Mouse (Mus musculus) forebrain, embryonic 11.5 days (tissue): Measurements from ENCODE around the gene Krt42. TPM values are rescaled to one million over a fixed set of nuclear protein-coding genes. Genes with fewer than 3 reads are reported as not detected.
A peak's percentile ranks its signal among the peaks of the same experiment; 100 is the strongest.

ENCODE experiments used
- ATAC-seq: fragments of 200-750 bp; cut with Nextera tagmentation; replicated peaks from 2 replicates; pipeline ENCODE4 v1.8.0; 2017; ENCODE audit warnings: moderate TSS enrichment; ENCODE audit not compliant: low FRiP score
- DNase-seq: peaks from one replicate; pipeline ENCODE4 v3.0.0-alpha.2; 2017; ENCODE audit warnings: low spot score
- H3K27ac ChIP-seq: fragments of 300-500 bp; sonication (generic); 2 replicates; pipeline ENCODE4 v1.5.1; 2014; ENCODE audit warnings: low read depth, low read length
- H3K27me3 ChIP-seq: fragments of 300-500 bp; sonication (generic); 2 replicates; pipeline ENCODE4 v1.6.1; 2014; ENCODE audit warnings: mild to moderate bottlenecking, low read length, mixed read lengths; ENCODE audit not compliant: control insufficient read depth, insufficient read depth
- H3K36me3 ChIP-seq: fragments of 300-500 bp; sonication (generic); 2 replicates; pipeline ENCODE4 v1.6.1; 2014; ENCODE audit warnings: mild to moderate bottlenecking, low read length, moderate library complexity, mixed read lengths; ENCODE audit not compliant: control insufficient read depth, insufficient read depth
- H3K4me1 ChIP-seq: fragments of 300-500 bp; sonication (generic); replicated peaks from 2 replicates; pipeline ENCODE4 v1.6.1; 2014; ENCODE audit warnings: low read length, mixed read lengths; ENCODE audit not compliant: control insufficient read depth, insufficient read depth
- H3K4me2 ChIP-seq: fragments of 300-500 bp; sonication (generic); 2 replicates; pipeline ENCODE4 v1.6.1; 2014; ENCODE audit warnings: low read depth, mild to moderate bottlenecking, low read length, moderate library complexity, mixed read lengths; ENCODE audit not compliant: severe bottlenecking
- H3K4me3 ChIP-seq: fragments of 300-500 bp; sonication (generic); 2 replicates; pipeline ENCODE4 v1.5.1; 2014; ENCODE audit warnings: low read depth, low read length
- H3K9ac ChIP-seq: fragments of 300-500 bp; sonication (generic); 2 replicates; pipeline ENCODE4 v1.6.1; 2014; ENCODE audit warnings: low read length
- H3K9me3 ChIP-seq: fragments of 300-500 bp; sonication (generic); 2 replicates; pipeline ENCODE4 v1.6.1; 2016; ENCODE audit warnings: low read length, mixed read lengths; ENCODE audit not compliant: control insufficient read depth
- WGBS: fragments of 180-500 bp; shearing (Covaris S2); extraction: QIAGEN DNeasy Blood & Tissue Kit; methylation state at CpG from one replicate; pipeline ENCODE4 v1.1.7; 2014; 5-methylcytosine and 5-hydroxymethylcytosine counted together
- polyA plus RNA-seq: library from polyadenylated mRNA; unstranded; fragments of >200 nt; fragmentation: Nextera tagmentation; extraction: Ambion mirVana; gene quantifications from 2 replicates; pipeline ENCODE4 v1.2.1, GENCODE M21; 2014

Krt42 gene
- polyA plus RNA-seq, 1 experiment from 2014 or later: not detected

- Histone ChIP-seq H3K4me3 (no peak overlapping the region), H3K9ac (no peak overlapping the region), H3K4me1 (peaks cover 2% of the 10 kb centered on the region; the same call in 1 of the 2 replicates), H3K27me3 (no peaks in the 10 kb centered on the region), H3K36me3 (no peaks in the 10 kb centered on the region), H3K4me2 (no peak overlapping the region), H3K9me3 (no peaks in the 10 kb centered on the region), H3K27ac (no peak overlapping the region)
- 78% methylated on average over 7 of the region's 7 CpGs for WGBS
- DNase-seq (no peak), ATAC-seq (no peak)
These were observed 5.0 kb upstream of the Krt42 start for GRCm38 (mm10) chr11:100274719-100275118.

- no peak overlapping the region for H3K4me3 ChIP-seq
- no peaks in the 10 kb centered on the region for H3K9me3 ChIP-seq
- no peaks in the 10 kb centered on the region for H3K36me3 ChIP-seq
- no peak overlapping the region for H3K27ac ChIP-seq
- no peak overlapping the region for H3K4me2 ChIP-seq
- H3K27me3 ChIP-seq: no peaks in the 10 kb centered on the region
- WGBS: 86% methylated on average over 1 of the region's 1 CpGs
- peaks cover 2% of the 10 kb centered on the region; the same call in 1 of the 2 replicates for H3K4me1 ChIP-seq
- H3K9ac ChIP-seq: no peak overlapping the region
- ATAC-seq (no peak), DNase-seq (no peak)
These were observed 2.2 kb upstream of the Krt42 start for GRCm38 (mm10) chr11:100271878-100272277.

GRCm38 (mm10) chr11:100262058-100262980, 7.4 kb downstream of the Krt42 start:
- Histone ChIP-seq H3K4me2 (no peak overlapping the region), H3K27me3 (no peaks in the 10 kb centered on the region), H3K4me1 (no peaks in the 10 kb centered on the region), H3K9me3 (no peaks in the 10 kb centered on the region), H3K9ac (no peak overlapping the region), H3K4me3 (no peak overlapping the region), H3K27ac (no peak overlapping the region), H3K36me3 (no peaks in the 10 kb centered on the region)
- WGBS: 25% methylated on average over 13 of the region's 13 CpGs
- ATAC-seq: no peak
- peak; percentile 47 for DNase-seq

GRCm38 (mm10) chr11:100261235-100261605, 8.5 kb downstream of the Krt42 start:
- no peaks in the 10 kb centered on the region for H3K27me3 ChIP-seq
- no peak overlapping the region for H3K27ac ChIP-seq
- DNase-seq: peak; percentile 37
- H3K9ac ChIP-seq: no peak overlapping the region
- no peak overlapping the region for H3K4me3 ChIP-seq
- 77% methylated on average over 9 of the region's 9 CpGs for WGBS
- no peak overlapping the region for H3K4me2 ChIP-seq
- H3K9me3 ChIP-seq: no peaks in the 10 kb centered on the region
- no peak for ATAC-seq
- H3K36me3 ChIP-seq: no peaks in the 10 kb centered on the region
- no peaks in the 10 kb centered on the region for H3K4me1 ChIP-seq

- peak; percentile 48 for DNase-seq
- Histone ChIP-seq H3K4me1 (no peaks in the 10 kb centered on the region), H3K36me3 (no peaks in the 10 kb centered on the region), H3K9ac (no peak within 1 kb of the TSS), H3K4me2 (no peak within 1 kb of the TSS), H3K27ac (no peak within 1 kb of the TSS), H3K27me3 (no peaks in the 10 kb centered on the region), H3K4me3 (no peak within 1 kb of the TSS), H3K9me3 (no peaks in the 10 kb centered on the region)
- no peak for ATAC-seq
- WGBS: 84% methylated on average over 21 of the region's 21 CpGs
These were observed 9.0 kb downstream of the Krt42 start, which contains the start of gene Krt17 for GRCm38 (mm10) chr11:100260514-100261234. Krt17 (minus strand) TSS chr11:100261029.

- WGBS: 93% methylated on average over 9 of the region's 9 CpGs
- ATAC-seq: no peak
- no peaks in the 10 kb centered on the region for H3K27me3 ChIP-seq
- no peaks in the 10 kb centered on the region for H3K4me1 ChIP-seq
- no peak overlapping the region for H3K4me3 ChIP-seq
- peak; percentile 30 for DNase-seq
- H3K36me3 ChIP-seq: no peaks in the 10 kb centered on the region
- H3K27ac ChIP-seq: no peak overlapping the region
- H3K4me2 ChIP-seq: no peak overlapping the region
- H3K9ac ChIP-seq: no peak overlapping the region
- no peaks in the 10 kb centered on the region for H3K9me3 ChIP-seq
These were observed 10.6 kb downstream of the Krt42 start for GRCm38 (mm10) chr11:100259079-100259478.

GRCm38 (mm10) chr11:100257967-100258366, 11.7 kb downstream of the Krt42 start:
- ATAC-seq: no peak
- no peaks in the 10 kb centered on the region for H3K36me3 ChIP-seq
- 93% methylated on average over 1 of the region's 1 CpGs for WGBS

GRCm38 (mm10) chr11:100255514-100255913, 14.2 kb downstream of the Krt42 start:
- Histone ChIP-seq H3K36me3 (no peaks in the 10 kb centered on the region), H3K9ac (no peak overlapping the region), H3K9me3 (no peaks in the 10 kb centered on the region), H3K4me2 (no peak overlapping the region), H3K27me3 (no peaks in the 10 kb centered on the region), H3K4me1 (no peaks in the 10 kb centered on the region), H3K4me3 (no peak overlapping the region), H3K27ac (no peak overlapping the region)
- 93% methylated on average over 6 of the region's 6 CpGs for WGBS
- peak; percentile 43 for DNase-seq
- no peak for ATAC-seq

More at GRCm38 (mm10) chr11:100257967-100258366, 11.7 kb downstream of the Krt42 start:
- Histone ChIP-seq H3K9me3 (no peaks in the 10 kb centered on the region), H3K9ac (no peak overlapping the region), H3K27ac (no peak overlapping the region), H3K27me3 (no peaks in the 10 kb centered on the region), H3K4me1 (no peaks in the 10 kb centered on the region), H3K4me2 (no peak overlapping the region), H3K4me3 (no peak overlapping the region)
- DNase-seq: peak; percentile 27
